Mouse (Mus musculus) bone marrow, adult 2 months (tissue): ENCODE results near the gene Hist1h3a.

Source experiments
- CTCF ChIP-seq: fragments of 200-500 bp; IDR thresholded peaks from 2 replicates; pipeline ENCODE4 v1.5.1; 2011; ENCODE audit warnings: low read length, control low read depth; ENCODE audit not compliant: control insufficient read depth, insufficient read depth
- POLR2A ChIP-seq: fragments of 200-500 bp; IDR thresholded peaks from 2 replicates; pipeline ENCODE4 v1.6.1; 2011; ENCODE audit warnings: low read depth, mild to moderate bottlenecking, control low read depth, low read length, borderline replicate concordance; ENCODE audit not compliant: control insufficient read depth

DNA sequence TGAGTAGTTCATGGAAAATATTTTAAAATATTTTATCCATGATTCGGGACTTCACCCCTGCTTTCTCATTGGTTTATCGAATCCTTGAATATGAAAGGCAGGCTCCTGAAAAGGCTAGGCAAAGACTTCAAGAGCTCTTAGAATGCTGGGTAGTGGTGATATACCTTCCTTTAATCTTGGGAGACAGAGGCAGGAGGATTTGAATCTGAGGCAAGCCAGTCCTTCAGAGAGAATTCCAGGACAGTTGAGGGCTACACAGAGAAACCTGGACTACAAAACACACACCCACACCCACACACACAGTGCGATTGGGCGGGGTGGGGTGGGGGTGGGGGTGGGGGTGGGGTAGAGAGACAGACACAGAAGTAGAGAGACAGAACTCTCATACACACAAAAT lies 14.3 kb downstream of the Hist1h3a start:
- no peak for TF ChIP-seq POLR2A
- TF ChIP-seq CTCF, result no peak
